Mouse (Mus musculus): ENCODE data around the gene Hcn1.

DNA sequence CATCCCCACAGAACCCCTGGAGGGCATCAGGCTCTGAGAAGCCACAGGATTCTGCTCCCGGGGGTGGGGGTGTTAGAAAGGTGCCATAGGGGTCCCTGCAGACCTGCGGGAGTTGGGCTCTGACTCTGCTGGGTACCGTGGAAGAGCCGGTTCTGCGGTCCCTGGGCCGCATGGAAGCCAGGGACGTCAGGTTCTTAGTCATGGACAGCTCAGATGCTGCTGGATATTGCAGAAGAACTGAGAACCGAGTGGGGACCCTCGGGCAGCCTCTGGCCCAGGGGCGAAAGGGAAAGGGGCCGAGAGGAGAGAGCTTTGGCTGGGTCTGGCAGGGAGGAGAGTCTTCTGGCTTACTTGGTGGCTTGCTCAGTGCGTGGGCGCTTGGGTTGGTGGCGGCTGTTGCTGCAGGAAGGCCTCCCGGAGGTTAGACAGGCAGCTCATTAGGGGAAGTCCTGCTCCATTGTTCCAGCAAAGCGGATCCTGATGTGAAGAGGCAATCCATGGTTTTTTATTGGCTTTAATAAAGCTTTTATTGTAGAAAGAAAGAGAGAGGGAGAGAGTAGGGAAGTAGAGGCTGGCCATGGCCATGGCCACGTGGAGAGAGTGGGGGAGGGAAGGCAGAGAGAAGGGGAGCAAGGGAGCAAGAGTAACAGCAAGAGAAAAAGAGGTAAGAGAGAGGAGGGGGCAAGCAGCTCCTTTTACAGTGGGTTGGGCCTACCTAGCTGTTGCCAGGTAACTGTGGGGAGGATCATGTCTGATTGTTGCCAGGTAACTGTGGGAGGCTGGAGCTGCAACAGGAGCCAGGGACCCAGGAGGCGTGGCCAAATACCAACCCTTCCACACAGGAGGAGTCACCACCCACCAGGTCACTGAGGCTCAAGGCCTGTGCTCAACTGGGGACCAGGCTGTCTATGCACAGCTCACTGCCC is 356.6 kb downstream of the Hcn1 start:
- TF ChIP-seq POLR2A (IDR thresholded peaks at IDR 0.05; ENCODE audit: insufficient read depth, low read depth, low read length) (no peak), CTCF (IDR thresholded peaks at IDR 0.05; ENCODE audit: insufficient read depth, low read depth, low read length) (no peak)
